In genomic region chr13:100015937-100016336, GRCm38 (mm10) we compare ENCODE assay signal across 7 mouse cellular contexts. TPM values are rescaled to one million over a fixed set of nuclear protein-coding genes. Genes with fewer than 3 reads are reported as not detected.
DNase-seq lines count a peak whose midpoint lies in the region; ATAC-seq and TF ChIP-seq lines count a peak whose summit lies in the region.

No protein-coding gene starts in this region.

- H3K4me3 ChIP-seq in lung, embryonic 14.5 days (ENCODE audit: low read depth, low read length) = peak overlapping the region; percentile 71
- peak overlapping the region; percentile 83 for H3K4me3 ChIP-seq in embryonic facial prominence, embryonic 13.5 days
- peak overlapping the region; percentile 60 for H3K4me3 ChIP-seq in intestine, embryonic 15.5 days (replicated peaks)
- peak overlapping the region; percentile 68 for H3K4me3 ChIP-seq in neural tube, embryonic 12.5 days

- peak; percentile 24 for DNase-seq in lung, embryonic 14.5 days
- DNase-seq in lung, postnatal 10 days = no peak
- DNase-seq in layer of hippocampus, adult 9-10 months (ENCODE audit: low spot score) = no peak
- no peak for DNase-seq in gastrocnemius, postnatal 10 days

- TF ChIP-seq CTCF in lung, embryonic 14.5 days (IDR thresholded peaks at IDR 0.05; ENCODE audit: low read depth) = no peak

- H3K36me3 ChIP-seq in lung, embryonic 14.5 days (ENCODE audit: insufficient read depth) = peaks cover 9% of the 10 kb centered on the region
- H3K36me3 ChIP-seq in embryonic facial prominence, embryonic 13.5 days = peaks cover 9% of the 10 kb centered on the region
- H3K36me3 ChIP-seq in intestine, embryonic 15.5 days = peaks cover 8% of the 10 kb centered on the region; the same call in 1 of the 2 replicates
- peaks cover 4% of the 10 kb centered on the region; the same call in 1 of the 2 replicates for H3K36me3 ChIP-seq in neural tube, embryonic 12.5 days

- ATAC-seq in lung, embryonic 14.5 days (ENCODE audit: insufficient read depth) = peak; percentile 29
- ATAC-seq in embryonic facial prominence, embryonic 13.5 days (ENCODE audit: insufficient number of reproducible peaks, insufficient read depth, low FRiP score, low TSS enrichment, low read depth) = no peak
- peak; percentile 37 for ATAC-seq in intestine, embryonic 15.5 days
- ATAC-seq in neural tube, embryonic 12.5 days (ENCODE audit: low FRiP score, low read depth) = peak; percentile 61

- H3K9ac ChIP-seq in lung, embryonic 14.5 days = peak overlapping the region; percentile 65
- H3K9ac ChIP-seq in embryonic facial prominence, embryonic 13.5 days = peak overlapping the region; percentile 89
- peak overlapping the region; percentile 44 for H3K9ac ChIP-seq in intestine, embryonic 15.5 days
- peak overlapping the region; percentile 80 for H3K9ac ChIP-seq in neural tube, embryonic 12.5 days

- 0 out of 2 replicates have a peak overlapping the region, but pooled peaks have one; percentile 44 for H3K27ac ChIP-seq in lung, embryonic 14.5 days (ENCODE audit: low read depth)
- H3K27ac ChIP-seq in embryonic facial prominence, embryonic 13.5 days = peak overlapping the region; percentile 82
- 0 out of 2 replicates have a peak overlapping the region, but pooled peaks have one; percentile 18 for H3K27ac ChIP-seq in intestine, embryonic 15.5 days
- H3K27ac ChIP-seq in neural tube, embryonic 12.5 days = no peak overlapping the region

- H3K27me3 ChIP-seq in lung, embryonic 14.5 days (ENCODE audit: insufficient read depth, low read length) = no peaks in the 10 kb centered on the region
- no peaks in the 10 kb centered on the region for H3K27me3 ChIP-seq in embryonic facial prominence, embryonic 13.5 days
- H3K27me3 ChIP-seq in intestine, embryonic 15.5 days (replicated peaks) = no peaks in the 10 kb centered on the region
- H3K27me3 ChIP-seq in neural tube, embryonic 12.5 days (replicated peaks) = no peaks in the 10 kb centered on the region

- WGBS in lung, embryonic 14.5 days = 8% methylated on average over 8 of the region's 8 CpGs
- WGBS in embryonic facial prominence, embryonic 13.5 days = 8% methylated on average over 8 of the region's 8 CpGs
- WGBS in intestine, embryonic 15.5 days = 7% methylated on average over 8 of the region's 8 CpGs
- WGBS in neural tube, embryonic 12.5 days = 13% methylated on average over 8 of the region's 8 CpGs

- H3K4me1 ChIP-seq in lung, embryonic 14.5 days (ENCODE audit: insufficient read depth) = peaks cover 3% of the 10 kb centered on the region; the same call in 1 of the 2 replicates
- H3K4me1 ChIP-seq in embryonic facial prominence, embryonic 13.5 days = peaks cover 21% of the 10 kb centered on the region
- H3K4me1 ChIP-seq in intestine, embryonic 15.5 days (replicated peaks) = peaks cover 8% of the 10 kb centered on the region
- peaks cover 11% of the 10 kb centered on the region for H3K4me1 ChIP-seq in neural tube, embryonic 12.5 days

- peak overlapping the region; percentile 76 for H3K4me2 ChIP-seq in lung, embryonic 14.5 days
- H3K4me2 ChIP-seq in embryonic facial prominence, embryonic 13.5 days = peak overlapping the region; percentile 82
- peak overlapping the region; percentile 84 for H3K4me2 ChIP-seq in intestine, embryonic 15.5 days (replicated peaks)
- peak overlapping the region; percentile 91 for H3K4me2 ChIP-seq in neural tube, embryonic 12.5 days (replicated peaks)

- no peaks in the 10 kb centered on the region for H3K9me3 ChIP-seq in lung, embryonic 14.5 days (ENCODE audit: low read depth, low read length)
- H3K9me3 ChIP-seq in embryonic facial prominence, embryonic 13.5 days = no peaks in the 10 kb centered on the region
- H3K9me3 ChIP-seq in intestine, embryonic 15.5 days = no peaks in the 10 kb centered on the region
- H3K9me3 ChIP-seq in neural tube, embryonic 12.5 days = no peaks in the 10 kb centered on the region

RNA-seq across cellular contexts. Expression of gene Mccc2, which starts 0.5 kb away (rescaled TPM):
- polyA plus RNA-seq in lung, embryonic 14.5 days (2014; fragmentation: Nextera tagmentation; extraction: Ambion mirVana) = 44.6 and 46.9 TPM in 2 replicates
- polyA plus RNA-seq in embryonic facial prominence, embryonic 13.5 days (2015; fragmentation: Nextera tagmentation; extraction: Ambion mirVana) = 48.0 and 50.6 TPM in 2 replicates
- 46.7 and 48.5 TPM in 2 replicates for polyA plus RNA-seq in intestine, embryonic 15.5 days (2015; fragmentation: Nextera tagmentation; extraction: Ambion mirVana)
- polyA plus RNA-seq in neural tube, embryonic 12.5 days (2016; fragmentation: Nextera tagmentation; extraction: Ambion mirVana) = 33.7 and 35.3 TPM in 2 replicates
- 10 to 100 TPM; 30.5 to 31.5 TPM for total RNA-seq in gastrocnemius, postnatal 10 days (2021)
